Mouse (Mus musculus): Measurements from ENCODE around the gene Wdhd1.

Wdhd1 gene

GRCm38 (mm10) chr14:47222631-47223450, 53.8 kb downstream of the Wdhd1 start:
- DNase-seq (ENCODE audit: extremely low spot score, low read depth, low spot score), result no peak

GRCm38 (mm10) chr14:47221567-47221966, 55.1 kb downstream of the Wdhd1 start:
- DNase-seq (ENCODE audit: extremely low spot score, low read depth, low spot score), result no peak

- DNase-seq (ENCODE audit: extremely low spot score, low read depth, low spot score), result no peak
Observed at GRCm38 (mm10) chr14:47220231-47221025, 56.2 kb downstream of the Wdhd1 start.

GRCm38 (mm10) chr14:47218766-47219606, 57.7 kb downstream of the Wdhd1 start:
- no peak for DNase-seq (ENCODE audit: extremely low spot score, low read depth, low spot score)

- DNase-seq (ENCODE audit: extremely low spot score, low read depth, low spot score), result no peak
Observed at GRCm38 (mm10) chr14:47216541-47216940, 60.1 kb downstream of the Wdhd1 start.

- no peak for DNase-seq (ENCODE audit: extremely low spot score, low read depth, low spot score)
Observed at GRCm38 (mm10) chr14:47214367-47214766, 62.3 kb downstream of the Wdhd1 start.

- DNase-seq (ENCODE audit: extremely low spot score, low read depth, low spot score), result no peak
Observed at GRCm38 (mm10) chr14:47213305-47213704, 63.4 kb downstream of the Wdhd1 start.

GRCm38 (mm10) chr14:47209669-47210164, 66.9 kb downstream of the Wdhd1 start:
- DNase-seq (ENCODE audit: extremely low spot score, low read depth, low spot score), result no peak

GRCm38 (mm10) chr14:47208564-47209493, 67.8 kb downstream of the Wdhd1 start:
- no peak for DNase-seq (ENCODE audit: extremely low spot score, low read depth, low spot score)

- no peak for DNase-seq (ENCODE audit: extremely low spot score, low read depth, low spot score)
Observed at GRCm38 (mm10) chr14:47206601-47207000, 70.1 kb downstream of the Wdhd1 start.

GRCm38 (mm10) chr14:47205270-47205972, 71.2 kb downstream of the Wdhd1 start:
- DNase-seq (ENCODE audit: extremely low spot score, low read depth, low spot score), result no peak

GRCm38 (mm10) chr14:47197340-47197739, 79.3 kb downstream of the Wdhd1 start:
- no peak for DNase-seq (ENCODE audit: extremely low spot score, low read depth, low spot score)

GRCm38 (mm10) chr14:47196711-47197110, 79.9 kb downstream of the Wdhd1 start:
- DNase-seq (ENCODE audit: extremely low spot score, low read depth, low spot score), result no peak

- DNase-seq (ENCODE audit: extremely low spot score, low read depth, low spot score), result no peak
Observed at GRCm38 (mm10) chr14:47194096-47194495, 82.6 kb downstream of the Wdhd1 start.

- DNase-seq (ENCODE audit: extremely low spot score, low read depth, low spot score), result no peak
Observed at GRCm38 (mm10) chr14:47193506-47193905, 83.2 kb downstream of the Wdhd1 start.

- no peak for DNase-seq (ENCODE audit: extremely low spot score, low read depth, low spot score)
Observed at GRCm38 (mm10) chr14:47191861-47192260, 84.8 kb downstream of the Wdhd1 start.

All from hindlimb bud, embryonic 11.5 days (tissue).